Mouse (Mus musculus): ENCODE measurements around the gene Pik3r6.

DNA sequence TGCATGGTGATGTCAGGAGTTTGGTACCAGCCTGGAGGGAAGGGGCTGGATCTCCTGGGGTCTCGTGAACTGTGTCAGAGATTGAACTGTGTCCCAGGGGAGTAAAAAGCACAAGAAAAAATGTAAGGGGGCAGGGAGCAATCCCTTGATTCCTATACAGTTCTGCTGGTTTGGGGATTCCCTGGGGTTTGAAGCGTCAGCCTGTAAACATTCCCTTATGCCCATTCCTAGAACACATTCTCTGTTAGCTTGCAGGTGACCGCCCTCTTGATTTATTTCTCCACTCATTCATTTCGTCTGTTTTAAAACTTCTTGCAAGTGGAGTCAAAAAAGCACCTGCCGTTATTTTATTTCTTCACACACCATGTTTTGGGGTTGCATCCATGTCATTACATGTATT, 43.8 kb upstream of the Pik3r6 start:
- TF ChIP-seq ZC3H11A (IDR thresholded peaks at IDR 0.05; ENCODE audit: low read depth, low read length) (no peak), USF1 (IDR thresholded peaks at IDR 0.05; ENCODE audit: low read depth, low read length) (no peak), CTCF (IDR thresholded peaks at IDR 0.05 in 2 of 3, conservative IDR thresholded peaks at IDR 0.05 in 1 of 3; ENCODE audit: control insufficient read depth in 1 of 3, insufficient read depth in 1 of 3, low read depth in 2 of 3, low read length in 3 of 3, poor library complexity in 1 of 3, severe bottlenecking in 1 of 3) (no peak), TAL1 (IDR thresholded peaks at IDR 0.05; ENCODE audit: low read length) (no peak), GATA1 (IDR thresholded peaks at IDR 0.05; ENCODE audit: low read depth, low read length) (no peak), MYB (IDR thresholded peaks at IDR 0.05; ENCODE audit: low read depth, low read length) (no peak), HCFC1 (IDR thresholded peaks at IDR 0.05; ENCODE audit: low read depth, low read length) (no peak), EP300 (IDR thresholded peaks at IDR 0.05; ENCODE audit: low read depth in 1 of 2, low read length in 2 of 2) (no peak), ELF1 (IDR thresholded peaks at IDR 0.05; ENCODE audit: low read depth, low read length) (no peak), ETS1 (IDR thresholded peaks at IDR 0.05; ENCODE audit: low read depth, low read length) (no peak)
